Mouse (Mus musculus) limb, embryonic 13.5 days (tissue): Measurements from ENCODE around the gene Macrod2. TPM values are rescaled to one million over a fixed set of nuclear protein-coding genes. Genes with fewer than 3 reads are reported as not detected.

Experiments
- ATAC-seq: fragments of 200-750 bp; cut with Nextera tagmentation; 2 replicates; pipeline ENCODE4 v1.8.0; 2017; ENCODE audit warnings: low read depth, moderate number of reproducible peaks, moderate TSS enrichment; ENCODE audit not compliant: low FRiP score
- H3K27ac ChIP-seq: fragments of 300-500 bp; sonication (generic); 2 replicates; pipeline ENCODE4 v1.5.1; 2015; ENCODE audit warnings: inconsistent platforms, mild to moderate bottlenecking, moderate library complexity
- H3K27me3 ChIP-seq: fragments of 300-500 bp; sonication (generic); 2 replicates; pipeline ENCODE4 v1.6.1; 2015; ENCODE audit warnings: mild to moderate bottlenecking, inconsistent platforms
- H3K36me3 ChIP-seq: fragments of 300-500 bp; sonication (generic); 2 replicates; pipeline ENCODE4 v1.6.1; 2015; ENCODE audit warnings: inconsistent platforms, mild to moderate bottlenecking, moderate library complexity
- H3K4me1 ChIP-seq: fragments of 300-500 bp; sonication (generic); 2 replicates; pipeline ENCODE4 v1.6.1; 2015; ENCODE audit warnings: inconsistent platforms
- H3K4me2 ChIP-seq: fragments of 300-500 bp; sonication (generic); replicated peaks from 2 replicates; pipeline ENCODE4 v1.6.1; 2015; ENCODE audit warnings: inconsistent platforms, mild to moderate bottlenecking, moderate library complexity
- H3K4me3 ChIP-seq: fragments of 300-500 bp; sonication (generic); 2 replicates; pipeline ENCODE4 v1.5.1; 2015; ENCODE audit warnings: moderate library complexity, mild to moderate bottlenecking, inconsistent platforms
- H3K9ac ChIP-seq: fragments of 300-500 bp; sonication (generic); 2 replicates; pipeline ENCODE4 v1.6.1; 2015; ENCODE audit warnings: mild to moderate bottlenecking, inconsistent platforms
- H3K9me3 ChIP-seq: fragments of 300-500 bp; sonication (generic); 2 replicates; pipeline ENCODE4 v1.6.1; 2016; ENCODE audit warnings: inconsistent platforms
- WGBS: fragments of 180-500 bp; shearing (Covaris S2); methylation state at CpG from one replicate; pipeline ENCODE4 v1.1.7; 2015; 5-methylcytosine and 5-hydroxymethylcytosine counted together
- polyA plus RNA-seq: library from polyadenylated mRNA; unstranded; fragments of >200 nt; fragmentation: Nextera tagmentation; extraction: Ambion mirVana; gene quantifications from 2 replicates; pipeline ENCODE4 v1.2.1, GENCODE M21; 2015

The Macrod2 gene
- polyA plus RNA-seq, 1 experiment from 2014 or later: 36.9 TPM

DNA sequence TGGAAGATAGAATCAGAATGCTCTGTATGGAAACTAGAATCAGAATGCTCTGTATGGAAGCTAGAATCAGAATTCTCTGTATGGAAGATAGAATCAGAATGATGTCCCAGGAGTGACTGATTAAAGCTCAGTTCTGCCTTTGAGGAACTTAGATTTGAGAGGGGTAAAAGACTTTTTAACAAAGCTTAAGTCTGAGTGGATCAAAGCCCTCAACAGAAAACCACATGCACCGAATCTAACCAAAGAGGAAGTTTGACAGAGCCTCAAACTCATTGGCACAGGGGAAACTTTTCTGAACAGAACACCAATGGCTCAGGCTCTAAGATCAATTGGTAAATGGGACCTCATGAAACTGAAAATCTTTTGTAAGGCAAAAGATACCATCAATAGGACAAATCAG lies 885.7 kb downstream of the Macrod2 start:
- Histone ChIP-seq H3K27ac (no peak overlapping the region), H3K4me1 (peaks cover 6% of the 10 kb centered on the region), H3K4me3 (no peak overlapping the region), H3K9me3 (no peaks in the 10 kb centered on the region), H3K27me3 (no peaks in the 10 kb centered on the region), H3K36me3 (no peaks in the 10 kb centered on the region), H3K4me2 (no peak overlapping the region), H3K9ac (no peak overlapping the region)
- ATAC-seq: no peak
- 95% methylated on average over 1 of the region's 1 CpGs for WGBS

DNA sequence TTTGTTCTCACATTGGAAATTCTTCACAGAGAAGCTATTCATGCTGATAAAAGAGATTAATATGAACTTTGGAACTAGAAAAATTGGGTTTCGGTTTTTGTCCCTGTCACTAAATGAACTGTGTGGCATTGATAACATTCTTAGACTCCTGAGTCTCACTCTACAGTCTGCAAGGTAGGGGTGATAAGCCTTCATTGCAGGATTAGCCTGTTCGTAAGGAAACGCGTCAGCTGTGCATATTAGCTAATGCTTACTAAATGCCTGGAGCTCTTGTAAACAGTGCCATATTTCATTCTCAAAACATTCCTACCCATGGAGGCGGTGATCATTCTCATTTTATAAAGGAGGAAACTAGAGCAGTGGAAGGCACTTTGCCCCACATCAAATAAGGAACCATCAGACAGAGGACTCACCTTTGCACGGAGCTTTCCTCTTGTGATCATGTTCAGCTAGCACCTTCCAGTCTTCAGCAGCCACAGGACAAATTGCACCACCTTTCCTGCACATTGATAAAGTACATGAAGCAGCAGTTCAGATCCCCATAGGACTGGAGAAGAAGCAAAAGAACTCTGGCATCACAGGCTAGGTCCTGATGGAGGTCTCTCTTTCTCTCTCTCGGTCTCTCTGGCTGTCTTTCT lies 891.1 kb downstream of the Macrod2 start:
- H3K27ac ChIP-seq: no peak overlapping the region
- no peak overlapping the region for H3K4me2 ChIP-seq
- H3K27me3 ChIP-seq: no peaks in the 10 kb centered on the region
- H3K9me3 ChIP-seq: no peaks in the 10 kb centered on the region
- 60% methylated on average over 7 of the region's 7 CpGs for WGBS
- H3K36me3 ChIP-seq: no peaks in the 10 kb centered on the region
- ATAC-seq: no peak
- H3K4me3 ChIP-seq: no peak overlapping the region
- H3K9ac ChIP-seq: no peak overlapping the region
- peaks cover 24% of the 10 kb centered on the region for H3K4me1 ChIP-seq

DNA sequence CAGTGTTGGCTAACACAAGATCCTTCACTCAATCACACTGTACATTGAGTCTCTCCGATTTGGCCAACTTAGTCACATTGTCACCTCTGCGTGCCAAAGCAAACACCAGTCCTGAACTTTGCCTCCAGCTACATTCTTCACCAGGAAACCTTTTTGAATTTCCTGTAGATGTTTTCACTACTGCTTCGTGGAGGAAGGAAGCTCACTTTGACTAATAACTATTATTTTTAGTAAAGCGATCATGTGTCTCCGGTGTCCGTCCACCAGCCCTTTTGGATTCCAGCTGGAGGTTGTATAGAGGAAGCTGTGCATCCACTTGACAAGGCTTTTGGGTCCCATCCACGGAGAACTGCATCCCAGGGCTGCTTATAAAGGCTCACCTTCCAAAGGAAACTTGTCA lies 893.4 kb downstream of the Macrod2 start:
- no peak overlapping the region for H3K4me3 ChIP-seq
- no peaks in the 10 kb centered on the region for H3K36me3 ChIP-seq
- 52% methylated on average over 7 of the region's 7 CpGs for WGBS
- ATAC-seq: peak; percentile 25; the same call in 1 of the 2 replicates
- H3K4me1 ChIP-seq: peaks cover 34% of the 10 kb centered on the region
- no peak overlapping the region for H3K4me2 ChIP-seq
- no peak overlapping the region for H3K9ac ChIP-seq
- H3K27ac ChIP-seq: no peak overlapping the region
- no peaks in the 10 kb centered on the region for H3K27me3 ChIP-seq
- H3K9me3 ChIP-seq: no peaks in the 10 kb centered on the region

DNA sequence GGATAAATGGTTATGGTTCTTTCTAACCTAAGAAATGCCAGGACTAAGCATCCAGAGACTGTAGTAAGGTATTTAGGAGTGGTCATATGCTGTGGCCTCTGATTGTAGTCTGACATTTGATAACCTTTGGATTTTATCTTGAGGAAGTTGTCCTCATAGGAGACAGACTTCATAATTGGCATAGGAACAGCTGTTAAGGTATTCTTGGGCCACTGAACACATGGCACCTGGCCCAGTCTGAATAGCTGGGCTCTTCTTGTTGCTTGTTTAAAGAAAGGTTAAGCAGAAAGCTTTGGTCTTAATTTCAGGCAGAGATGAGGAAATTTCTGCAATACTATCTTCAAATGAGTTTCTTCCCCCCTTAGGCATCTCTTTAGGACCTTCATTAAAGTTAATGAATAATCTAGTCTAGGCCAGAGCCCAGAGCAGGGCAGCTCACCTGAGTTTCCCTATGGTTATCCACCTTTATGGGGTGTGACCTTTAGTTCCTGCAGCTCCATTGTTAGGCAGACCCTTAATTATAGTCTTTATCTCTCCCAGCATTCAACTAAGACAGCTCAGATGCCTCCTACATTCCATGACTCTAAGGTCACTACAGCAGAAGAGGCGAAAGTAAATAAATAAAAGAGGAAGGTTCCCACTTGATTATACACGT lies 894.1 kb downstream of the Macrod2 start:
- H3K4me3 ChIP-seq: no peak overlapping the region
- no peaks in the 10 kb centered on the region for H3K9me3 ChIP-seq
- H3K27ac ChIP-seq: no peak overlapping the region
- no peak overlapping the region for H3K9ac ChIP-seq
- 54% methylated on average over 2 of the region's 2 CpGs for WGBS
- H3K4me2 ChIP-seq: no peak overlapping the region
- H3K4me1 ChIP-seq: peaks cover 34% of the 10 kb centered on the region
- no peaks in the 10 kb centered on the region for H3K36me3 ChIP-seq
- H3K27me3 ChIP-seq: no peaks in the 10 kb centered on the region
- no peak for ATAC-seq

DNA sequence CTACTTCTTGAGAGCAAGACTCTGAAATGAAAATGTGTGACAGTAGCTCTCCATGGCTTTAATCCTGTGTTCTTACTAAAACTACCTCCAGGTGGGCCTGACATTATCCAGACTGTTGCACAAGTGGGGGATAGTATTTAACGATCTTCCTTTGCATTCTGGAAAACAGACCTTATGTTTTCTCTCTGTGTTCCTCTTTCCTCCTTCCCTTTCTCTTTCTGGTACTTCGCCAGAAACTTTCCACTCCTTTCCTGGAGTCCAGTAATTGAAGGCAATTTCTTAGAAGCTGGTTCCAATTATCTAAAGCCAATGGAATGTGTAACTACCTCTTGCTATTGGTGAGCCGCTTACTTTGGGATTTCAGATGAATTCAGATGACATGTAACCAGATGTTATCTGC lies 897.7 kb downstream of the Macrod2 start:
- Histone ChIP-seq H3K27me3 (no peaks in the 10 kb centered on the region), H3K27ac (peak overlapping the region; percentile 58; the same call in 1 of the 2 replicates), H3K4me3 (no peak overlapping the region), H3K9me3 (no peaks in the 10 kb centered on the region), H3K4me1 (peaks cover 28% of the 10 kb centered on the region), H3K4me2 (peak overlapping the region; percentile 19; the same call in 1 of the 2 replicates), H3K9ac (no peak overlapping the region), H3K36me3 (no peaks in the 10 kb centered on the region)
- 2% methylated on average over 3 of the region's 3 CpGs for WGBS
- ATAC-seq: peak; percentile 86

DNA sequence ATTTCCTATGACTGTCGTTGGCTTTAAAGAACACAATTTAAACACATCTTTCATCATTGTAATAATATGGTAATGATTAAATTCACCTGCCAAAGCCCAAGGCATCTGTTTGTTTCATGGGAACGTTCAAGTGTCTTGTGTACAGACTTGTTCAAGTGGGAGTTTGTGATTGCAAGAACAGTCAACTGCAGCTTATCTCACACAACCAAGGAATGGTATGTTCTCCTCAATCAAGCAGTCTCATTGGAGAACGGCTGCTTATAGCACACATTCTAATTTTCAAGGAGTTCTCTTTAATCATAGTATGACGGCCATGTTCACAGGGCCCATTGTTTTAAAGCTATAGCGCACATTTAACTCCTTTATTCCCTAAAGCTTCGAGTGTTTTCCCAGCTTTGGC lies 904.1 kb downstream of the Macrod2 start:
- Histone ChIP-seq H3K36me3 (no peaks in the 10 kb centered on the region), H3K27me3 (no peaks in the 10 kb centered on the region), H3K4me1 (peaks cover 13% of the 10 kb centered on the region), H3K27ac (no peak overlapping the region), H3K9ac (no peak overlapping the region), H3K9me3 (no peaks in the 10 kb centered on the region), H3K4me2 (no peak overlapping the region), H3K4me3 (no peak overlapping the region)
- no peak for ATAC-seq
- WGBS: 62% methylated on average over 6 of the region's 6 CpGs

DNA sequence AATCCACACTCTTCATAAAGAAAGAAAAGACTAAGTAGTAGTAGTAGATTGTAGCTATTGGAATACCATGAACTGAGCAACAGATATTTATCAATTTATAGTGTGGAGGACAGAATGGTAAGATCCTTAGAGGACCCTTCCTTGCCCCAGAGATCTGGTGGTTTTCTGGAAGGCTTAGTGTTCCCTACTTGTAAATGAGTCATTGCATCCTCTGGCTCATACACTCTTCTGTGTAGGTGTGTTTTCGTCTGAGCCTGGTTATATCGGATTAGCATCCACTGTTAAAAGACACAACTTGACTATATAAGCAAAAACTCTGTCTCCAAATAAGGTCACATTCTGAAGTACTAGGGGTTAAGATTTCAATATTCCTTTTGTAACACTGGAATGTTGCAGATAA lies 905.9 kb downstream of the Macrod2 start:
- WGBS: 91% methylated on average over 2 of the region's 2 CpGs

DNA sequence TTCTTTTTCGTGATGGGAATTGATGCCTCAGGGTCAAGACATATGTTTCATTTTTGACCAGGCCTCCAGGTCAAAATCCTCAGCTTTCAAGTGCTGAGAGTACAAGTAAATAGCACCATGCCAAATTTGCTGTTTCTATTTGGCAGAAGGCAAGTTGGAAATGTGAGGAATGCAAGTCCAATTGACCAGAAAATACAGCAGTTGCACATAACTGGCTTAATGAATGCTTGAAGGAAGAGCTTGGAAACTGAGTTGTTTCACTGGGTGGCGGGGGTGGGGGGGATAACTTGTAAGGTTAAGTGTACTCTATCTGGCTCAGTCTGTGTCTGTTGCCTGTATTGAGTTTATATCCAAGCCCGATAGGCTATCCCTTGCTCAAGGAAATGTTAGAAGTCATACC lies 913.3 kb downstream of the Macrod2 start:
- H3K36me3 ChIP-seq: no peaks in the 10 kb centered on the region
- no peak overlapping the region for H3K4me3 ChIP-seq
- 78% methylated on average over 3 of the region's 3 CpGs for WGBS

More for the DNA sequence above, 905.9 kb downstream of the Macrod2 start:
- Histone ChIP-seq H3K4me3 (no peak overlapping the region), H3K9me3 (no peaks in the 10 kb centered on the region), H3K4me2 (no peak overlapping the region), H3K27ac (no peak overlapping the region), H3K27me3 (no peaks in the 10 kb centered on the region), H3K36me3 (no peaks in the 10 kb centered on the region), H3K9ac (no peak overlapping the region), H3K4me1 (peaks cover 13% of the 10 kb centered on the region)
- no peak for ATAC-seq

DNA sequence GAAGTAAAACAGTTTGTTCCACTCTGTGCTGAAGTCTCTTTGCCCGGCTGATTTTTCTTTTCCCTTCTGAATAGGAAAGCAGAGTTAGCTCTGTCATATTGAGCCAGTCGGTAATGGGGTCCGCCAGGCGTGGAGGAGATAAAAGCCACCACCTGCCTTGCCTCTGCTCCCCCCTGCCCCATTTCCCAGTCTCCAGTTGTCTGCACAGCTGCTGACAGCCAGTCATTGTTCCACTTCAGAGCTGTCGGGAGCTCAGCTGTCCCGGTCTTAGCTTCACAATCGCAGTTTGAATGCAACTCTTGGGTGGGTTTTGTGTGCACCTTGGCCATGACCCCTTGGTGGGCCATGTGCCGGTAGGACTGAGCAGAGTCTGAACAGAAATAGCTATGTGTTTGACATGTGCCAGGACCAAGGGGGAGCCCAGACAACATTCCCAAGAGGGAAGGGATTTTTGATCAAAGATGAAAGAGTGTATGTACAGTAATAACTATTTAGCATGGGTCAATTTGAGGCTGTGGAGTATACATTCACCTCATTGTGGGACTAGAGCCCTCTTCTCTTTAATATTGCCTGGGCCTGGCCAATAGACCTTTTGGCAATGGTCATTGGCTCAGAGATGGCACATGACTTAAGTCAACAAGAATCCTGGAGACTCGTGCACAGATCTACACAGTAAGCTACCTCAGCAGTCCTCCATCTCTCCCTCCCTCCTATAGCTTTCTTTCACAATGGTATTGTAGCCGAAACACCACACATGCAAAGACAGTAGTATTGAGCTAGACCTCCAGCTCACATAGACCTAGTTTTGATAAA lies 917.2 kb downstream of the Macrod2 start:
- Histone ChIP-seq H3K27ac (no peak overlapping the region), H3K9me3 (no peaks in the 10 kb centered on the region), H3K9ac (no peak overlapping the region), H3K4me1 (peaks cover 7% of the 10 kb centered on the region; the same call in 1 of the 2 replicates), H3K4me2 (no peak overlapping the region), H3K27me3 (no peaks in the 10 kb centered on the region), H3K36me3 (no peaks in the 10 kb centered on the region), H3K4me3 (no peak overlapping the region)
- WGBS: 52% methylated on average over 10 of the region's 10 CpGs
- ATAC-seq: peak; percentile 84

More for the DNA sequence above, 913.3 kb downstream of the Macrod2 start:
- Histone ChIP-seq H3K27me3 (no peaks in the 10 kb centered on the region), H3K9me3 (no peaks in the 10 kb centered on the region), H3K9ac (no peak overlapping the region), H3K27ac (no peak overlapping the region), H3K4me2 (no peak overlapping the region), H3K4me1 (peaks cover 7% of the 10 kb centered on the region; the same call in 1 of the 2 replicates)
- no peak for ATAC-seq

DNA sequence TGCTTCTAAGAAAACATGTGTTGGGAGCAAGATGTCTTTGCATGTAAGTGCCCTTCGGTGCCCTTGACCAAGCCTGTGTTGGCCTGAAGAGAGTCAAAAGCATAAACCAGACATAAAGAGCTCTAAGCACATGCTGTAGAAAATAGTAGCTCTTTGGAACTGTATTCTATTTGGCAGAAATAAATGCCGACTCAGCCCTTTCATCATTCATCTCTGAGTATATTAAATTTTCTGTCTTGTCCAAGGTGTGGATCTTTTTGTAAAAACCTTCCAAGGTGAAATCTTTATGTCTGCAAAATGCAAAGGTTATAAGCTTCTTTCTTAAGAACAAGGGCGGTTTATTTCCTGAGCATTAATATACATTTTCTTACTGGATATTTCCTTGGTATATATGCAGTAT lies 920.2 kb downstream of the Macrod2 start:
- Histone ChIP-seq H3K4me3 (no peak overlapping the region), H3K36me3 (no peaks in the 10 kb centered on the region), H3K9ac (no peak overlapping the region), H3K27ac (no peak overlapping the region), H3K27me3 (no peaks in the 10 kb centered on the region), H3K4me2 (no peak overlapping the region), H3K4me1 (no peaks in the 10 kb centered on the region), H3K9me3 (no peaks in the 10 kb centered on the region)
- 93% methylated on average over 3 of the region's 3 CpGs for WGBS
- no peak for ATAC-seq

DNA sequence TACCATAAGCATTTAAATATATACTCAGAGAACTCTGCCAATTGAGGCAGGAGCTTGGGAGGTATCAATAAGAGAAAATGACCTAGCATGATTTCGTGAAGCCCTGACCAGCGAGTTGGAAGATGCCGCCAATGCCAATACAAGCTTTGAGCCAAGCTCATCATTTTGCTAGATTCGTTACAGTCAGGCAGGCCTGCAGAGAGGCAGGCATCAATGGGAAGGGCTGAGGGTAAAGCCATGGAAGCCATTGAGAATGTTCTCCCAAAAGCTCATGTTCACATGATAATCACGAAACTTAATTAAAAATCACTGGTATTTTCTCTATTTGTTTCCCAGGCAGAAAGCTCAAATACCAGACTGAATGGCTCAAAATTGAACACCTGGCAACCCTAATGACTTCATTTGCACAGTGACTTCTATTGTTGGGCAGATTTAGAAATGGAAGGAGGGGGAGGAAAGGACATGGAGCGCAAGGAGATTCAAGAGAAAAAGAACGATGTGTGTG lies 928.9 kb downstream of the Macrod2 start:
- Histone ChIP-seq H3K27me3 (no peaks in the 10 kb centered on the region), H3K4me2 (no peak overlapping the region), H3K4me3 (no peak overlapping the region), H3K9ac (no peak overlapping the region), H3K4me1 (no peaks in the 10 kb centered on the region), H3K27ac (no peak overlapping the region), H3K9me3 (no peaks in the 10 kb centered on the region), H3K36me3 (no peaks in the 10 kb centered on the region)
- no peak for ATAC-seq
- 85% methylated on average over 7 of the region's 7 CpGs for whole genome bisulfite sequencing

DNA sequence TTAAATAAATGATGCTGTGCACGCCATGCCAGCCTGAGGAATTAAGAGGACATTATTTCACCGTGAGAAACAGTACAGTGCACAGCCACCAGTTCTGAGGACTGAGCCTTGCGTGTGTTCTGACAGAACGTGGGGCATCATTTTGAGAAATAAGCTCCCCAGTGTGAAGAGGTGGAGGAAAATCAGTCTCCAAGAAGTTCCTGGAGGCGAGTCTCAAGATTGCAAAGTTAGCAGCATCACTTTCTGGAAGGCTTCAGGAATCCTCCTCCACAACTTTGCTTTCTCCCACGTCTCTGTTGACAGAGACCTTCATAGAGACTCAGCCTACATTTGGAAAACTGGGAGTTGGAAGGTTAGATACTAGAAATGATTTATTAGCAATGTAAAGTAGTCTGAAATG lies 932.2 kb downstream of the Macrod2 start:
- Histone ChIP-seq H3K4me2 (no peak overlapping the region), H3K36me3 (no peaks in the 10 kb centered on the region), H3K27me3 (no peaks in the 10 kb centered on the region), H3K27ac (no peak overlapping the region), H3K9ac (no peak overlapping the region), H3K4me1 (no peaks in the 10 kb centered on the region), H3K9me3 (no peaks in the 10 kb centered on the region), H3K4me3 (no peak overlapping the region)
- ATAC-seq: no peak
- whole genome bisulfite sequencing: 74% methylated on average over 6 of the region's 6 CpGs
